Comparison of ENCODE assay signal across 9 mouse cellular contexts in the genomic region with DNA sequence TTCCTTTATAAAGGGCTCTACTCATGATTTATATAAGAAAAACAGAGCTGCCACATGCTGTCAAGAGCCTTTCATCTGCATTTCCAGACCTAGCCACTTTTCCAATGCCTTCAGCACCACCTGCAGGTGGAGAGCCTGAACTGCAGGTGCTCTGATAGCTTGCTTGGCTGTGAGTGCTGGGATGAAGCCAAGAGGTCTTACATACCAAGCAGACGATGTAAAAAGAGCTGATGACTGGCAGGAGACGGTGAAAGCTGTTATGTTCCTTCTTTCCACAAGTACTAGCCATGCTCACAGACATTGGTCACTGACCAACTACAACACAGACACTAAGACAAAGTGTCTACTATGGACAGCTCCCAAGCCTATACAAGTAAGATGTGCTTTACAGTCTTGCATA. TPM values are rescaled to one million over a fixed set of nuclear protein-coding genes. Genes with fewer than 3 reads are reported as not detected.
DNase-seq lines count a peak whose midpoint lies in the region; ATAC-seq and TF ChIP-seq lines count a peak whose summit lies in the region.
"Had no signal": no experiment of that assay in that cellular context is flagged by ENCODE, and none has a peak within 500 bp of the region (broad histone marks: within the 10 kb centered on the region; RNA-seq: fewer than 3 reads in every experiment).

No protein-coding gene starts in this region.

- H3K4me1 ChIP-seq in ES-E14 (ENCODE audit: control insufficient read depth in 2 of 2, insufficient read depth in 2 of 2, low read length in 2 of 2, poor library complexity in 1 of 2) = peaks cover 0 to 17% of the 10 kb centered on the region in 2 experiments; a peak in 2 of 4 replicates
- H3K4me1 ChIP-seq in forebrain, embryonic 14.5 days (ENCODE audit: control insufficient read depth, insufficient read depth, low read length) = peaks cover 9% of the 10 kb centered on the region
- peaks cover 12% of the 10 kb centered on the region; the same call in 1 of the 2 replicates for H3K4me1 ChIP-seq in lung, embryonic 15.5 days

- ATAC-seq in forebrain, embryonic 14.5 days = peak; percentile 77
- peak; percentile 42; the same call in 1 of the 2 replicates for ATAC-seq in lung, embryonic 15.5 days (ENCODE audit: borderline replicate concordance, extremely low read depth, low FRiP score, low TSS enrichment)

- no peak overlapping the region for H3K9ac ChIP-seq in ES-E14 (ENCODE audit: insufficient read depth, low read depth, low read length, poor library complexity, severe bottlenecking)
- H3K9ac ChIP-seq in forebrain, embryonic 14.5 days (ENCODE audit: low read length) = no peak overlapping the region
- no peak overlapping the region for H3K9ac ChIP-seq in lung, embryonic 15.5 days

- DNase-seq in ES-E14 (ENCODE audit: low read depth, low spot score) = peak; percentile 76
- peak; percentile 75 for DNase-seq in c-Kit-positive CD71-positive TER-119-positive erythroid progenitor cells, embryonic 14.5 days (ENCODE audit: low spot score)
- peak; percentile 97 for DNase-seq in forebrain, embryonic 14.5 days (ENCODE audit: low spot score)
- peak; percentile 74 for DNase-seq in heart, postnatal 25 days (ENCODE audit: low spot score)
- DNase-seq in large intestine, adult 2 months (ENCODE audit: low read depth, low spot score) = peak; percentile 66
- DNase-seq in ovary, postnatal 14 days (ENCODE audit: low spot score) = peak; percentile 87
- peak; percentile 89 for DNase-seq in thymus, postnatal 14 days

- H3K4me2 ChIP-seq in forebrain, embryonic 14.5 days (ENCODE audit: low read length) = no peak overlapping the region
- no peak overlapping the region for H3K4me2 ChIP-seq in lung, embryonic 15.5 days

- no peak overlapping the region for H3K27ac ChIP-seq in ES-E14 (ENCODE audit: insufficient read depth, low read depth, low read length, poor library complexity, severe bottlenecking)
- 0 out of 2 replicates have a peak overlapping the region, but pooled peaks have one; percentile 9 for H3K27ac ChIP-seq in forebrain, embryonic 14.5 days (ENCODE audit: low read depth, low read length)
- no peak overlapping the region for H3K27ac ChIP-seq in lung, embryonic 15.5 days
- H3K27ac ChIP-seq: macrophage had no signal

- 1% methylated on average over 2 of the region's 2 CpGs for WGBS in forebrain, embryonic 14.5 days
- 3% methylated on average over 2 of the region's 2 CpGs for WGBS in large intestine, adult 2 months
- 2% methylated on average over 2 of the region's 2 CpGs for WGBS in lung, embryonic 15.5 days

- H3K27me3 ChIP-seq in forebrain, embryonic 14.5 days (replicated peaks; ENCODE audit: control insufficient read depth, insufficient read depth, low read length) = no peaks in the 10 kb centered on the region
- H3K27me3 ChIP-seq in lung, embryonic 15.5 days = no peaks in the 10 kb centered on the region

- in situ Hi-C loops in ES-E14 (cut with MboI; ENCODE audit: low sequenced_read_pairs in 2 of 2, unreplicated experiment in 2 of 2) = no loop called here

- intact Hi-C loops in heart, postnatal 25 days (cut with DNase I) = loop anchor here (1.0 to 5.0 kb wide), 2 partner anchors 66 to 192 kb away; no protein-coding TSS in a partner anchor

- H3K9me3 ChIP-seq in ES-E14 (ENCODE audit: control insufficient read depth, insufficient read depth, low read depth, low read length) = no peaks in the 10 kb centered on the region
- no peaks in the 10 kb centered on the region for H3K9me3 ChIP-seq in forebrain, embryonic 14.5 days (replicated peaks; ENCODE audit: control insufficient read depth, low read length)
- H3K9me3 ChIP-seq in lung, embryonic 15.5 days = no peaks in the 10 kb centered on the region

- H3K4me3 ChIP-seq in ES-E14 (ENCODE audit: insufficient read depth in 1 of 2, low read depth in 1 of 2, low read length in 2 of 2, poor library complexity in 1 of 2, severe bottlenecking in 1 of 2) = no peak overlapping the region
- H3K4me3 ChIP-seq in forebrain, embryonic 14.5 days (ENCODE audit: low read depth, low read length) = no peak overlapping the region
- H3K4me3 ChIP-seq in lung, embryonic 15.5 days = no peak overlapping the region

- H3K36me3 ChIP-seq in ES-E14 (ENCODE audit: control insufficient read depth, insufficient read depth, low read length, poor library complexity, severe bottlenecking) = peaks cover 9% of the 10 kb centered on the region
- peaks cover 17% of the 10 kb centered on the region; the same call in 1 of the 2 replicates for H3K36me3 ChIP-seq in forebrain, embryonic 14.5 days (ENCODE audit: control insufficient read depth, insufficient read depth, low read length)
- peaks cover 26% of the 10 kb centered on the region for H3K36me3 ChIP-seq in lung, embryonic 15.5 days

TF ChIP-seq in ES-E14, 5 proteins besides CTCF, POLR2A, EP300 and RAD21:
- TF ChIP-seq CHD2 (IDR thresholded peaks at IDR 0.05; ENCODE audit: low read depth, low read length) (no peak), MAFK (IDR thresholded peaks at IDR 0.05; ENCODE audit: insufficient read depth, low read depth, low read length) (no peak), ZNF384 (IDR thresholded peaks at IDR 0.05; ENCODE audit: low read depth, low read length) (no peak), HCFC1 (IDR thresholded peaks at IDR 0.05; ENCODE audit: borderline replicate concordance, insufficient read depth, low read length) (no peak), ZC3H11A (IDR thresholded peaks at IDR 0.05; ENCODE audit: borderline replicate concordance, low read depth, low read length) (peak; percentile 90)

RNA-seq across cellular contexts. Expression of a gene that starts 12.0 kb away (rescaled TPM):
- 0.58 and 1.2 TPM in 2 replicates for total RNA-seq in ES-E14 (2012; rRNA removed)
- polyA plus RNA-seq in forebrain, embryonic 14.5 days (2014; fragmentation: Nextera tagmentation; extraction: Ambion mirVana) = 0.35 and 0.95 TPM in 2 replicates
- total RNA-seq in heart, postnatal 25 days (2021) = under 1 TPM in 1 of 2 experiments, not detected in 1; 0.17 TPM
- 0.07 and 0.34 TPM in 2 replicates for polyA plus RNA-seq in large intestine, adult 2 months (2012; rRNA removed)
- polyA plus RNA-seq in lung, embryonic 15.5 days (2015; fragmentation: Nextera tagmentation; extraction: Ambion mirVana) = 0.21 and 0.42 TPM in 2 replicates
- polyA plus RNA-seq: macrophage had no signal

RNA-seq across cellular contexts. Expression of a gene that starts 12.3 kb away (rescaled TPM):
- total RNA-seq in ES-E14 (2012; rRNA removed) = 59.3 and 71.1 TPM in 2 replicates
- 49.7 and 50.3 TPM in 2 replicates for polyA plus RNA-seq in forebrain, embryonic 14.5 days (2014; fragmentation: Nextera tagmentation; extraction: Ambion mirVana)
- total RNA-seq in heart, postnatal 25 days (2021) = 10 to 100 TPM; 59.3 to 59.6 TPM
- 32.8 and 44.1 TPM in 2 replicates for polyA plus RNA-seq in large intestine, adult 2 months (2012; rRNA removed)
- polyA plus RNA-seq in lung, embryonic 15.5 days (2015; fragmentation: Nextera tagmentation; extraction: Ambion mirVana) = 39.4 and 40.3 TPM in 2 replicates

RNA-seq across cellular contexts. Expression of a gene that starts 42.1 kb away (rescaled TPM):
- 0.40 and 0.48 TPM in 2 replicates for total RNA-seq in ES-E14 (2012; rRNA removed)
- 0.05 TPM in 1 of 2 replicates, not detected in the other for polyA plus RNA-seq in forebrain, embryonic 14.5 days (2014; fragmentation: Nextera tagmentation; extraction: Ambion mirVana)
- total RNA-seq in heart, postnatal 25 days (2021) = not detected
- 218 and 481 TPM in 2 replicates for polyA plus RNA-seq in large intestine, adult 2 months (2012; rRNA removed)
- polyA plus RNA-seq in lung, embryonic 15.5 days (2015; fragmentation: Nextera tagmentation; extraction: Ambion mirVana) = 0.04 TPM in 1 of 2 replicates, not detected in the other

Comparison
In these comparisons a context has a peak if more than half of its experiments do, and no peak if none do; other contexts are left out.
1. RNA of a gene that starts 42.1 kb away (polyA plus RNA-seq): 218 to 481 TPM in large intestine, adult 2 months; 0.05 TPM in forebrain, embryonic 14.5 days and 0.04 TPM in lung, embryonic 15.5 days; every median in the first group is over 100 times any median in the second.
2. Peak in every context shown above with its lines, with median percentiles within 50 percentile points of each other: DNase-seq.